Mouse (Mus musculus): ENCODE measurements around the gene Acox1. TPM values are rescaled to one million over a fixed set of nuclear protein-coding genes. Genes with fewer than 3 reads are reported as not detected.
A peak's percentile ranks its signal among the peaks of the same experiment; 100 is the strongest.

Acox1 gene
- polyA plus RNA-seq, 1 experiment from 2014 or later: 68.3 TPM

GRCm38 (mm10) chr11:116203150-116203549, 4.3 kb upstream of the Acox1 start:
- Histone ChIP-seq H3K36me3 (ENCODE audit: control insufficient read depth, insufficient read depth, low read length) (peaks cover 24% of the 10 kb centered on the region), H3K9ac (replicated peaks; ENCODE audit: low read length) (no peak overlapping the region), H3K4me2 (ENCODE audit: low read length) (no peak overlapping the region), H3K27ac (replicated peaks; ENCODE audit: low read depth, low read length) (no peak overlapping the region), H3K9me3 (ENCODE audit: control insufficient read depth, low read length) (no peaks in the 10 kb centered on the region), H3K4me3 (replicated peaks; ENCODE audit: low read depth, low read length) (no peak overlapping the region), H3K4me1 (ENCODE audit: control insufficient read depth, insufficient read depth, low read length) (peaks cover 3% of the 10 kb centered on the region; the same call in 1 of the 2 replicates), H3K27me3 (ENCODE audit: control insufficient read depth, insufficient read depth, low read length) (no peaks in the 10 kb centered on the region)
- 92% methylated on average over 3 of the region's 3 CpGs for WGBS
- DNase-seq (no peak), ATAC-seq (ENCODE audit: low FRiP score, low TSS enrichment) (no peak)

GRCm38 (mm10) chr11:116201151-116201550, 2.3 kb upstream of the Acox1 start:
- Histone ChIP-seq H3K36me3 (ENCODE audit: control insufficient read depth, insufficient read depth, low read length) (peaks cover 14% of the 10 kb centered on the region), H3K4me1 (ENCODE audit: control insufficient read depth, insufficient read depth, low read length) (peaks cover 11% of the 10 kb centered on the region), H3K9ac (replicated peaks; ENCODE audit: low read length) (no peak overlapping the region), H3K27me3 (ENCODE audit: control insufficient read depth, insufficient read depth, low read length) (no peaks in the 10 kb centered on the region), H3K27ac (replicated peaks; ENCODE audit: low read depth, low read length) (no peak overlapping the region), H3K4me2 (ENCODE audit: low read length) (no peak overlapping the region), H3K4me3 (replicated peaks; ENCODE audit: low read depth, low read length) (no peak overlapping the region), H3K9me3 (ENCODE audit: control insufficient read depth, low read length) (no peaks in the 10 kb centered on the region)
- ATAC-seq (ENCODE audit: low FRiP score, low TSS enrichment) (no peak), DNase-seq (no peak)
- 88% methylated on average over 2 of the region's 2 CpGs for WGBS

GRCm38 (mm10) chr11:116198132-116198531, 713 bp downstream of the Acox1 start:
- Histone ChIP-seq H3K9ac (replicated peaks; ENCODE audit: low read length) (peak overlapping the region; percentile 85), H3K9me3 (ENCODE audit: control insufficient read depth, low read length) (no peaks in the 10 kb centered on the region), H3K36me3 (ENCODE audit: control insufficient read depth, insufficient read depth, low read length) (peaks cover 4% of the 10 kb centered on the region; the same call in 1 of the 2 replicates), H3K27me3 (ENCODE audit: control insufficient read depth, insufficient read depth, low read length) (no peaks in the 10 kb centered on the region), H3K4me1 (ENCODE audit: control insufficient read depth, insufficient read depth, low read length) (peaks cover 11% of the 10 kb centered on the region), H3K27ac (replicated peaks; ENCODE audit: low read depth, low read length) (peak overlapping the region; percentile 99), H3K4me3 (replicated peaks; ENCODE audit: low read depth, low read length) (peak overlapping the region; percentile 75), H3K4me2 (ENCODE audit: low read length) (peak overlapping the region; percentile 57)
- 0 out of 2 replicates have a peak, but pooled peaks have one; percentile 2 for ATAC-seq (ENCODE audit: low FRiP score, low TSS enrichment)
- DNase-seq: no peak
- 25% methylated on average over 13 of the region's 13 CpGs for WGBS

- no peaks in the 10 kb centered on the region for H3K9me3 ChIP-seq (ENCODE audit: control insufficient read depth, low read length)
- ATAC-seq (ENCODE audit: low FRiP score, low TSS enrichment) (no peak), DNase-seq (no peak)
- 92% methylated on average over 6 of the region's 6 CpGs for WGBS
- peak overlapping the region; percentile 75 for H3K4me3 ChIP-seq (replicated peaks; ENCODE audit: low read depth, low read length)
- peak overlapping the region; percentile 57 for H3K4me2 ChIP-seq (ENCODE audit: low read length)
- peak overlapping the region; percentile 85; the same call in 1 of the 2 replicates for H3K9ac ChIP-seq (replicated peaks; ENCODE audit: low read length)
- peaks cover 11% of the 10 kb centered on the region for H3K4me1 ChIP-seq (ENCODE audit: control insufficient read depth, insufficient read depth, low read length)
- H3K36me3 ChIP-seq (ENCODE audit: control insufficient read depth, insufficient read depth, low read length): peaks cover 4% of the 10 kb centered on the region; the same call in 1 of the 2 replicates
- H3K27ac ChIP-seq (replicated peaks; ENCODE audit: low read depth, low read length): no peak overlapping the region
- H3K27me3 ChIP-seq (ENCODE audit: control insufficient read depth, insufficient read depth, low read length): no peaks in the 10 kb centered on the region
Measured at GRCm38 (mm10) chr11:116197584-116197906, 1.3 kb downstream of the Acox1 start.

- peaks cover 11% of the 10 kb centered on the region for H3K4me1 ChIP-seq (ENCODE audit: control insufficient read depth, insufficient read depth, low read length)
- peaks cover 6% of the 10 kb centered on the region; the same call in 1 of the 2 replicates for H3K36me3 ChIP-seq (ENCODE audit: control insufficient read depth, insufficient read depth, low read length)
- H3K27ac ChIP-seq (replicated peaks; ENCODE audit: low read depth, low read length): no peak overlapping the region
- DNase-seq: no peak
- peak overlapping the region; percentile 57 for H3K4me2 ChIP-seq (ENCODE audit: low read length)
- H3K4me3 ChIP-seq (replicated peaks; ENCODE audit: low read depth, low read length): peak overlapping the region; percentile 75; the same call in 1 of the 2 replicates
- WGBS: 92% methylated on average over 18 of the region's 18 CpGs
- H3K9ac ChIP-seq (replicated peaks; ENCODE audit: low read length): no peak overlapping the region
- ATAC-seq (ENCODE audit: low FRiP score, low TSS enrichment): no peak
- H3K27me3 ChIP-seq (ENCODE audit: control insufficient read depth, insufficient read depth, low read length): no peaks in the 10 kb centered on the region
- no peaks in the 10 kb centered on the region for H3K9me3 ChIP-seq (ENCODE audit: control insufficient read depth, low read length)
Measured at GRCm38 (mm10) chr11:116196866-116197583, 1.8 kb downstream of the Acox1 start.

- ATAC-seq (ENCODE audit: low FRiP score, low TSS enrichment) (no peak), DNase-seq (no peak)
- 90% methylated on average over 3 of the region's 3 CpGs for WGBS
- H3K27ac ChIP-seq (replicated peaks; ENCODE audit: low read depth, low read length): no peak overlapping the region
- H3K9me3 ChIP-seq (ENCODE audit: control insufficient read depth, low read length): no peaks in the 10 kb centered on the region
- no peaks in the 10 kb centered on the region for H3K27me3 ChIP-seq (ENCODE audit: control insufficient read depth, insufficient read depth, low read length)
- peaks cover 9% of the 10 kb centered on the region; the same call in 1 of the 2 replicates for H3K36me3 ChIP-seq (ENCODE audit: control insufficient read depth, insufficient read depth, low read length)
- H3K4me1 ChIP-seq (ENCODE audit: control insufficient read depth, insufficient read depth, low read length): peaks cover 11% of the 10 kb centered on the region
- H3K4me3 ChIP-seq (replicated peaks; ENCODE audit: low read depth, low read length): no peak overlapping the region
- H3K4me2 ChIP-seq (ENCODE audit: low read length): no peak overlapping the region
- H3K9ac ChIP-seq (replicated peaks; ENCODE audit: low read length): no peak overlapping the region
Measured at GRCm38 (mm10) chr11:116196336-116196735, 2.5 kb downstream of the Acox1 start.

- no peak for DNase-seq
- no peak overlapping the region for H3K27ac ChIP-seq (replicated peaks; ENCODE audit: low read depth, low read length)
- ATAC-seq (ENCODE audit: low FRiP score, low TSS enrichment): no peak
- no peaks in the 10 kb centered on the region for H3K9me3 ChIP-seq (ENCODE audit: control insufficient read depth, low read length)
- peaks cover 11% of the 10 kb centered on the region for H3K4me1 ChIP-seq (ENCODE audit: control insufficient read depth, insufficient read depth, low read length)
- H3K9ac ChIP-seq (replicated peaks; ENCODE audit: low read length): no peak overlapping the region
- H3K4me2 ChIP-seq (ENCODE audit: low read length): no peak overlapping the region
- peaks cover 17% of the 10 kb centered on the region; the same call in 1 of the 2 replicates for H3K36me3 ChIP-seq (ENCODE audit: control insufficient read depth, insufficient read depth, low read length)
- WGBS: 87% methylated on average over 5 of the region's 5 CpGs
- H3K4me3 ChIP-seq (replicated peaks; ENCODE audit: low read depth, low read length): no peak overlapping the region
- H3K27me3 ChIP-seq (ENCODE audit: control insufficient read depth, insufficient read depth, low read length): no peaks in the 10 kb centered on the region
Measured at GRCm38 (mm10) chr11:116195252-116195651, 3.6 kb downstream of the Acox1 start.

GRCm38 (mm10) chr11:116194619-116195018, 4.2 kb downstream of the Acox1 start:
- no peak overlapping the region for H3K9ac ChIP-seq (replicated peaks; ENCODE audit: low read length)
- no peak overlapping the region for H3K4me3 ChIP-seq (replicated peaks; ENCODE audit: low read depth, low read length)
- peaks cover 23% of the 10 kb centered on the region for H3K36me3 ChIP-seq (ENCODE audit: control insufficient read depth, insufficient read depth, low read length)
- ATAC-seq (ENCODE audit: low FRiP score, low TSS enrichment) (no peak), DNase-seq (no peak)
- no peak overlapping the region for H3K27ac ChIP-seq (replicated peaks; ENCODE audit: low read depth, low read length)
- H3K4me1 ChIP-seq (ENCODE audit: control insufficient read depth, insufficient read depth, low read length): peaks cover 10% of the 10 kb centered on the region
- 96% methylated on average over 8 of the region's 8 CpGs for WGBS
- H3K27me3 ChIP-seq (ENCODE audit: control insufficient read depth, insufficient read depth, low read length): no peaks in the 10 kb centered on the region
- no peak overlapping the region for H3K4me2 ChIP-seq (ENCODE audit: low read length)
- no peaks in the 10 kb centered on the region for H3K9me3 ChIP-seq (ENCODE audit: control insufficient read depth, low read length)

Data from midbrain, embryonic 14.5 days (tissue).